Mouse (Mus musculus) R1 (cell line): Measurements from ENCODE around the gene Zcchc4.

ENCODE experiments used
- DNase-seq: peaks from one replicate; pipeline ENCODE4 v3.0.0-alpha.2; 2018; ENCODE audit warnings: low read depth, low spot score

Zcchc4 gene

DNA sequence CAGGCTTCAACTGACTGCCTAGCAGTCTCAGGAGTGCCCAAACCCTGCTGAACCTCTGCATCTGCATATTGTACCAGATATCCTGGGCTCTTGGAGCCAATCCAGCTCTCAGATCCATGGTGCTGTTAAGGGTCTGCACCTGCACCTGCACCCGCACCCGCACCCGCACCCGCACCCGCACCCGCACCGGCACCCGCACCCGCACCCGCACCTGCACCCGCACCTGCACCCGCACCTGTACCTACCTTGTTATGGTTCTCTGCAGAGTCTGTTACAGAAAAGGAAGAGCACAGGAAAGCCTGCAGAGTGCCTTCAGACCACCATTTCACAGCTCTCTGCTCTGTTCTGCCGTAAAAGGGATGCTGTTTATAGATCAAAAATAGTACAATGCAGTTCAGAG is 96.8 kb downstream of the Zcchc4 start:
- no peak for DNase-seq
